Mouse (Mus musculus): ENCODE measurements around the gene Muc20.

- TF ChIP-seq CTCF (IDR thresholded peaks at IDR 0.05; ENCODE audit: extremely low read depth, insufficient read depth, low read length) (no peak), POLR2A (IDR thresholded peaks at IDR 0.05; ENCODE audit: extremely low read depth, insufficient read depth, low read length) (no peak)
Observed at GRCm38 (mm10) chr16:32740003-32740663, 57.1 kb downstream of the Muc20 start.
